Mouse (Mus musculus): ENCODE data around the gene Krt5.
"Not testable (repeated sequence)": the region's sequence is repeated elsewhere in the genome, so short reads cannot be mapped to it uniquely, and the experiment has no call there.

Gene Krt5

GRCm38 (mm10) chr15:101712720-101713119 is at the start of gene Krt5:
Krt5 (minus strand) TSS chr15:101712898.
- no peak for DNase-seq (ENCODE audit: low spot score in 2 of 2)

GRCm38 (mm10) chr15:101742711-101743110 is 30.0 kb upstream of the Krt5 start, which contains the start of gene Krt71:
Krt71 (minus strand) TSS chr15:101743109.
- DNase-seq (ENCODE audit: low spot score in 2 of 2) = no peak

- DNase-seq (ENCODE audit: low spot score in 2 of 2) = no peak
Measured at GRCm38 (mm10) chr15:101737786-101738185, 25.1 kb upstream of the Krt5 start.

GRCm38 (mm10) chr15:101730653-101731052 is 18.0 kb upstream of the Krt5 start:
- no peak for DNase-seq (ENCODE audit: low spot score in 2 of 2)

- DNase-seq (ENCODE audit: low spot score in 2 of 2) = no peak
Measured at GRCm38 (mm10) chr15:101724686-101725085, 12.0 kb upstream of the Krt5 start.

- DNase-seq (ENCODE audit: low spot score in 2 of 2) = no peak
Measured at GRCm38 (mm10) chr15:101715831-101716230, 3.1 kb upstream of the Krt5 start.

GRCm38 (mm10) chr15:101714356-101714755 is 1.7 kb upstream of the Krt5 start:
- DNase-seq (ENCODE audit: low spot score in 2 of 2) = no peak

- no peak for DNase-seq (ENCODE audit: low spot score in 2 of 2)
Measured at GRCm38 (mm10) chr15:101713731-101714130, 1.0 kb upstream of the Krt5 start.

- DNase-seq (ENCODE audit: low spot score in 2 of 2) = no peak
Measured at GRCm38 (mm10) chr15:101708683-101709082, 4.0 kb downstream of the Krt5 start.

GRCm38 (mm10) chr15:101707454-101707853 is 5.2 kb downstream of the Krt5 start:
- no peak for DNase-seq (ENCODE audit: low spot score in 2 of 2)

GRCm38 (mm10) chr15:101704066-101704465 is 8.6 kb downstream of the Krt5 start:
- DNase-seq (ENCODE audit: low spot score in 2 of 2) = no peak

- DNase-seq (ENCODE audit: low spot score in 2 of 2) = no peak
Measured at GRCm38 (mm10) chr15:101702380-101702779, 10.3 kb downstream of the Krt5 start.

- no peak for DNase-seq (ENCODE audit: low spot score in 2 of 2)
Measured at GRCm38 (mm10) chr15:101699866-101700265, 12.8 kb downstream of the Krt5 start.

GRCm38 (mm10) chr15:101699192-101699591 is 13.5 kb downstream of the Krt5 start:
- no peak for DNase-seq (ENCODE audit: low spot score in 2 of 2)

GRCm38 (mm10) chr15:101697326-101698188 is 15.1 kb downstream of the Krt5 start:
- no peak for DNase-seq (ENCODE audit: low spot score in 2 of 2)

GRCm38 (mm10) chr15:101694207-101694606 is 18.5 kb downstream of the Krt5 start, which contains the start of gene Krt6a:
Krt6a (minus strand) TSS chr15:101694307.
- DNase-seq (ENCODE audit: low spot score in 2 of 2) = no peak

GRCm38 (mm10) chr15:101690460-101690859 is 22.2 kb downstream of the Krt5 start:
- not testable (repeated sequence) for DNase-seq (ENCODE audit: low spot score in 2 of 2)

GRCm38 (mm10) chr15:101688161-101688560 is 24.5 kb downstream of the Krt5 start:
- no peak for DNase-seq (ENCODE audit: low spot score in 2 of 2)

- DNase-seq (ENCODE audit: low spot score in 2 of 2) = no peak
Measured at GRCm38 (mm10) chr15:101680187-101680586, 32.5 kb downstream of the Krt5 start, which contains the start of gene Krt6b. Krt6b (minus strand) TSS chr15:101680287.

- DNase-seq (ENCODE audit: low spot score in 2 of 2) = no peak
Measured at GRCm38 (mm10) chr15:101675978-101676377, 36.7 kb downstream of the Krt5 start.
